Mouse (Mus musculus) liver, postnatal 0 days (tissue): ENCODE data around the gene Lasp1. TPM values are rescaled to one million over a fixed set of nuclear protein-coding genes. Genes with fewer than 3 reads are reported as not detected.

Experiments
- ATAC-seq: fragments of 200-750 bp; cut with Nextera tagmentation; 2 replicates; pipeline ENCODE4 v1.8.0; 2017; ENCODE audit warnings: mild to moderate bottlenecking, moderate library complexity
- DNase-seq: peaks from one replicate; pipeline ENCODE4 v3.0.0-alpha.2; 2016
- H3K27ac ChIP-seq: fragments of 300-500 bp; sonication (generic); 2 replicates; pipeline ENCODE4 v1.5.1; 2014; ENCODE audit warnings: antibody characterized with exemption, moderate library complexity, mild to moderate bottlenecking, low read depth
- H3K27me3 ChIP-seq: fragments of 300-500 bp; sonication (generic); 2 replicates; pipeline ENCODE4 v1.6.1; 2014; ENCODE audit warnings: low read length, control low read depth, mixed read lengths; ENCODE audit not compliant: insufficient read depth
- H3K36me3 ChIP-seq: fragments of 300-500 bp; sonication (generic); replicated peaks from 2 replicates; pipeline ENCODE4 v1.6.1; 2014; ENCODE audit warnings: mild to moderate bottlenecking, control low read depth, low read length, moderate library complexity, mixed read lengths; ENCODE audit not compliant: insufficient read depth
- H3K4me1 ChIP-seq: fragments of 300-500 bp; sonication (generic); 2 replicates; pipeline ENCODE4 v1.6.1; 2014; ENCODE audit warnings: antibody characterized with exemption, mild to moderate bottlenecking, control low read depth; ENCODE audit not compliant: insufficient read depth
- H3K4me2 ChIP-seq: fragments of 300-500 bp; sonication (generic); 2 replicates; pipeline ENCODE4 v1.6.1; 2014; ENCODE audit warnings: low read depth, mild to moderate bottlenecking, low read length, moderate library complexity, mixed read lengths
- H3K4me3 ChIP-seq: fragments of 300-500 bp; sonication (generic); 2 replicates; pipeline ENCODE4 v1.5.1; 2014; ENCODE audit warnings: low read depth, low read length
- H3K9ac ChIP-seq: fragments of 300-500 bp; sonication (generic); replicated peaks from 2 replicates; pipeline ENCODE4 v1.6.1; 2014; ENCODE audit warnings: mild to moderate bottlenecking, moderate library complexity
- H3K9me3 ChIP-seq: fragments of 300-500 bp; sonication (generic); 2 replicates; pipeline ENCODE4 v1.6.1; 2016; ENCODE audit warnings: mild to moderate bottlenecking, control low read depth, low read length, mixed read lengths
- CTCF ChIP-seq: sonication (generic); IDR thresholded peaks from 2 replicates; pipeline ENCODE4 v1.5.1; 2016; ENCODE audit warnings: antibody characterized with exemption, low read depth
- EP300 ChIP-seq: IDR thresholded peaks from 2 replicates; pipeline ENCODE4 v1.6.1; 2016; ENCODE audit warnings: antibody characterized with exemption, low read depth, mild to moderate bottlenecking
- WGBS: fragments of 180-500 bp; shearing (Covaris S2); extraction: QIAGEN DNeasy Blood & Tissue Kit; methylation state at CpG from one replicate; pipeline ENCODE4 v1.1.7; 2014; ENCODE audit not compliant: insufficient replicate concordance; 5-methylcytosine and 5-hydroxymethylcytosine counted together
- polyA plus RNA-seq: library from polyadenylated mRNA; unstranded; fragments of >200 nt; fragmentation: Nextera tagmentation; extraction: Ambion mirVana; gene quantifications from 2 replicates; pipeline ENCODE4 v1.2.1, GENCODE M21; 2015

The Lasp1 gene
- polyA plus RNA-seq, 1 experiment from 2014 or later, result 32.2 TPM

DNA sequence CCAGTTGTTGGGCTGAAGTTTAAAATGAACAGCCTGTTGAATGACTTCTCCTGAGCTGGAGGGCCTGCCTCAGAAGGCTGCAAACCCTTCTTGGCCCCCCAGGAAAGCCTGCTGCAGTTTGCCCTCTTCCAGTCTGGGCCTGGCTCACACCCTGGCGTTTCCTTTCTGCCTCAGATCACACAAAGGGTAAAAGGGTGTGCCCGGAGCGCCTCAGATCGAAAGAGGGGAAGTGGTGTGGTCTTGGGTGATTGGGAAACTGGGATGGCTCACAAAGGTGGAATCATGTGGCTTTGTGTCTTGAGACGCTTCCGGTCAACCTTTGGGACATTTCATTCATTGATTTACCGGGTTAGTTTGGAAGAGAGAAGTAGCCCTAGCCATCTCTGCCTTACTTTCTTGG lies 27.6 kb downstream of the Lasp1 start:
- DNase-seq (peak; percentile 29), ATAC-seq (no peak)
- no peaks in the 10 kb centered on the region for H3K27me3 ChIP-seq
- TF ChIP-seq CTCF, result no peak
- TF ChIP-seq EP300, result no peak
- H3K36me3 ChIP-seq, result peaks cover 39% of the 10 kb centered on the region
- peak overlapping the region; percentile 74 for H3K27ac ChIP-seq
- WGBS, result 37% methylated on average over 7 of the region's 7 CpGs
- H3K4me2 ChIP-seq, result 0 out of 2 replicates have a peak overlapping the region, but pooled peaks have one; percentile 26
- H3K9me3 ChIP-seq, result no peaks in the 10 kb centered on the region
- H3K4me3 ChIP-seq, result no peak overlapping the region
- H3K9ac ChIP-seq, result 0 out of 2 replicates have a peak overlapping the region, but pooled peaks have one; percentile 7
- peaks cover 35% of the 10 kb centered on the region for H3K4me1 ChIP-seq

DNA sequence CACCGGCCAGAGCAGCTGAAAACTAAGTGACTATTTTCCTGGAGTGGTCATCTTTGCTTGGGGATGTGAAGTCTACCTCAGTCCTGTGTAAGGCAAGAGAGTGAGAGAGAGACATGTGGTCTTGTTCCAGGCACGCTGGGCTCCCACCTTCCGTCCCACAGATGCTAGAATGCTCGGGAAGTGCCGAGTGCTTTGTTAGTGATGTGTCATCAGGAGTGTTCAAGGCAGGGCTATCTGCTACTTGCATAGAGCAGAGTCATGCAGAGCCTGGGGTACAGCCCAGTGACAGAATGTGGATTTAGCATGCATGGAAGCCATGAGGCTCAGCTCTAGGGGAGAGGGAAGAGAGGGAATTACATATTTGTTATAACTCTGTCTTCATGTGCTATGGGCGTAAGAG lies 28.9 kb downstream of the Lasp1 start:
- Histone ChIP-seq H3K27ac (no peak overlapping the region), H3K36me3 (peaks cover 45% of the 10 kb centered on the region), H3K27me3 (no peaks in the 10 kb centered on the region), H3K4me1 (peaks cover 27% of the 10 kb centered on the region), H3K9me3 (no peaks in the 10 kb centered on the region), H3K9ac (no peak overlapping the region), H3K4me2 (no peak overlapping the region), H3K4me3 (no peak overlapping the region)
- 73% methylated on average over 6 of the region's 6 CpGs for WGBS
- TF ChIP-seq EP300 (no peak), CTCF (no peak)
- ATAC-seq (no peak), DNase-seq (peak; percentile 10)

DNA sequence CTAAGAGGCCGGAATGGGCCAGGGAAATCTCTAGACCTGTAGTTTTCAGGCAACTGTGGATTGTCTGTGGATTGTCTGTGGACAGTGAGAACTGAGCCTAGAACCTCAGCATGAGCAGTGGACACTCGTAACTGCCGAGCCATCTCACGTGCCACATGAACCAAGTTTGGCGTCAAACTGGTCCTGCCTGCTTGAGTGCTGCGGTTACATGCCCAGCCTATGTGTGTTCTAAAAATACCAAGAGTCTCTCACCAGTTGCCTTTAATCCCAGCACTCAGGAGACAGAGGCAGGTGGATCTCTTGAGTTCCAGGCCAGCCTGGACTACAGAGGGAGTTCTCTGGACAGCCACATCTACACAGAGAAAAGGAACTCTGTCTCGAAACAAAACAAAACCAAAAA lies 30.6 kb downstream of the Lasp1 start:
- Histone ChIP-seq H3K27me3 (no peaks in the 10 kb centered on the region), H3K4me1 (peaks cover 24% of the 10 kb centered on the region), H3K36me3 (peaks cover 47% of the 10 kb centered on the region), H3K9ac (no peak overlapping the region), H3K9me3 (no peaks in the 10 kb centered on the region), H3K4me3 (no peak overlapping the region), H3K27ac (peak overlapping the region; percentile 76), H3K4me2 (no peak overlapping the region)
- DNase-seq (no peak), ATAC-seq (no peak)
- TF ChIP-seq CTCF (no peak), EP300 (no peak)
- WGBS, result 54% methylated on average over 7 of the region's 7 CpGs

DNA sequence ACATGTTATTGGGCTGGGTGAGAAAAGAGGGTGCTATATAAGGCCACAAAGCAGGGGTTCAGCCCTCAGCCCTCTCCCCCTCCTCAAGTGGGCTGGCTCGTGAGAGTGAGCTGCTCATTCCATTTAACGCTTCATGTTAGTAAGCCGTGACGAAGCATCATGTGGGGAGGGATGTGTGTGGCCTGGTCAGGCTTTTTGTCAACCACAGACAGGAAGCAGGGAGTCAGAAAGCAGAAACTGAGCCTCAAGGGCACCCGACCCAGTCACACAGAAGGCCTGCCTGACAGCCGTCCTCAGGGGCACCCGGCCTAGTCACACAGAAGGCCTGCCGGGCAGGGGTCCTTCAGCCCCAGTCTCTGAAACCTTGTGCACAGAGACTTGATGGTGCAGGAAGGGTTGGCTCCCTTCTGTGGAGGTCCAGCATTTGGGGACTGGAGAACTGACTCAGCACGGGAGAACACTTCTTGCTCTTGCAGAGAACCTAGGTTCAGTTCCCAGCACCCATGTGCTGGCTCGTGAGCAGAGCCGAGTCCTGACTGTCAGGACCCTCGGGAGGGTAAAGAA lies 31.2 kb downstream of the Lasp1 start:
- Histone ChIP-seq H3K9me3 (no peaks in the 10 kb centered on the region), H3K4me3 (no peak overlapping the region), H3K9ac (0 out of 2 replicates have a peak overlapping the region, but pooled peaks have one; percentile 18), H3K27ac (peak overlapping the region; percentile 76), H3K36me3 (peaks cover 53% of the 10 kb centered on the region), H3K4me1 (peaks cover 18% of the 10 kb centered on the region), H3K4me2 (peak overlapping the region; percentile 7; the same call in 1 of the 2 replicates), H3K27me3 (no peaks in the 10 kb centered on the region)
- 37% methylated on average over 12 of the region's 12 CpGs for WGBS
- ATAC-seq (peak; percentile 41), DNase-seq (peak; percentile 55)
- no peak for TF ChIP-seq EP300
- TF ChIP-seq CTCF, result no peak

DNA sequence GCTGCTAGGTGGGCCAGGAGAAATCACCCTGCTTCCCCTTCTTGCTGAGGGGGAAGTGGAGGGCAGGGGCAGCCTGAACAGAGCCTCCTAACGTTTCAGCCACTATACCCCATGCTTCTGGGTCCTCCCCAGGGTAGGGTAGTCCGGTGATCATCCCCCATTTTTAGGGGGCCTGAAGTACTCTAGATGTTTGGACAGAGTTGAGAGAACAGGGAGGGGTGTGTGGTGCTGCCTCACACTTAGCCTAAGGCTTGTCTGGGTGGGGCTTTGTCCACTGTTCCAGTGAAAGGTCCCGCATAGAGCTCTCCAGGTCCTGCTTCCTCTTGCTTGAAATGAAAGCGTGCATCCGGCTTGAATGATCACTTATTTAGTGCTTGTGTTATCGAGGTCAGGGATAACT lies 31.7 kb downstream of the Lasp1 start:
- WGBS, result 49% methylated on average over 6 of the region's 6 CpGs
- peak overlapping the region; percentile 76 for H3K27ac ChIP-seq

DNA sequence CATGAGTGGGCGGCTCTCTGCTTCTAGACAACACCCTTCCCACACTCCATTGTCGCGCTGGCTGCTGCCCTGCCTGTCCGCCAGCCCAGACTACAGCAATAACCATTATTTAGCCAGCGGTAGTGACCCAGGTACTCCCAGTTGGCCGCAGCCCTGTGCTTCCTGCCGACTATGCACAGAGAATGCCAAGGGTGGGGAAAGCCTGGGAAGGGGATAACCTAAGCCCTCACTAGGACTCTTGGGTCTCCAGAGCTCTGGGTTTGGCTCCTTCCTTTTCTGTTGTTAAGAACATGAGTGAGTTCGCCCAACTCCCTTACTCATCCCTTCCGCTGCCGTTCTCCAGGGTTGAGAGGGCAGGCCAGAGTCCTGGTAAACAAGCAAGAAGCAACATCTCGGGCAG lies 33.2 kb downstream of the Lasp1 start:
- Histone ChIP-seq H3K4me2 (no peak overlapping the region), H3K36me3 (peaks cover 49% of the 10 kb centered on the region), H3K4me3 (no peak overlapping the region), H3K27me3 (no peaks in the 10 kb centered on the region), H3K9me3 (no peaks in the 10 kb centered on the region), H3K4me1 (peaks cover 9% of the 10 kb centered on the region; the same call in 1 of the 2 replicates), H3K27ac (no peak overlapping the region), H3K9ac (no peak overlapping the region)
- TF ChIP-seq CTCF (no peak), EP300 (no peak)
- DNase-seq, result no peak
- no peak for ATAC-seq
- 77% methylated on average over 11 of the region's 11 CpGs for WGBS

More for the DNA sequence above, 31.7 kb downstream of the Lasp1 start:
- peak overlapping the region; percentile 7; the same call in 1 of the 2 replicates for H3K4me2 ChIP-seq
- peaks cover 15% of the 10 kb centered on the region for H3K4me1 ChIP-seq
- no peaks in the 10 kb centered on the region for H3K9me3 ChIP-seq
- TF ChIP-seq CTCF, result no peak
- no peak for TF ChIP-seq EP300
- 0 out of 2 replicates have a peak, but pooled peaks have one; percentile 5 for ATAC-seq
- DNase-seq, result no peak
- no peaks in the 10 kb centered on the region for H3K27me3 ChIP-seq
- H3K9ac ChIP-seq, result no peak overlapping the region
- H3K4me3 ChIP-seq, result no peak overlapping the region
- H3K36me3 ChIP-seq, result peaks cover 52% of the 10 kb centered on the region
